Mouse (Mus musculus): ENCODE measurements around the gene A330070K13Rik. TPM values are rescaled to one million over a fixed set of nuclear protein-coding genes. Genes with fewer than 3 reads are reported as not detected.

A330070K13Rik gene
- total RNA-seq (2021): not detected
- long read RNA-seq, experiment 1: 0 reads
- long read RNA-seq, experiment 2, partial matches to known transcripts: 0 of 2 reads
- long read RNA-seq, experiment 2, other reads (novel, unspliced or antisense): 1 of 2 reads

DNA sequence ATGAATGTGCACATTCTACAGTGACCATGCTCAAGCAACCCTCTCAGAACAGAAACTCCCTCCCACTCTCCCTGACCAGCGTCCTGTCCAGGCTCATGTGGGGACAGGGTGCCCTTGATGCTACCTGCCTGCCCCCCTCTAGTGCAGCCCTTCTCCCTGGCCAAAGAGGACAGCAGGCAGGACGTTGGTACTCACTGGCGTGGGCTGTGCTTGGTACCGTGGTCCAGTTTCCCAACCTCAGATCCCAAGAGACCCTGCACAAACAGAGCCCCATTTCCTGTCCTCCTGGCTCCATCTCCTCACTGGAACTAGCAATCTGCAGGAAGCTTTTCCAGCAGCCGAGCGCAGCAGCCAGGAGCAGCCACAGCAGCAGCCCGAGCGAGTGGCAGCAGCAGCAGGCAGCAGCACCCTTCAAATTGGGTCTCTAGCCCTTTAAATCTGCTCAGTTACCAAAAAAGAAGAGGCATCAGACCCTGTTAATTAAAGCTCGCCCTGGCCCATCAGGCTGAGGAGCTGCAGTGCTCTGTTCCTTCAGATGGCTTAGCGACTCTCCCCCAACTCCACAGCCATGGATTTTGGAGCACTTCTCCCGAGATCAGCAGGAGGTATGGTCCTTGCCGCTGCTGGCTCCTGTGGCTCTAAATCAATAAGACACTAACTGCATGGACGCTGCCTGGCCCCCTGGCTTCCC lies at the start of gene A330070K13Rik:
Gene A330070K13Rik, minus strand, starts transcription at position 410 of the 691 bp plus-strand sequence.
- DNase-seq (ENCODE audit: low spot score in 2 of 2): no peak

DNA sequence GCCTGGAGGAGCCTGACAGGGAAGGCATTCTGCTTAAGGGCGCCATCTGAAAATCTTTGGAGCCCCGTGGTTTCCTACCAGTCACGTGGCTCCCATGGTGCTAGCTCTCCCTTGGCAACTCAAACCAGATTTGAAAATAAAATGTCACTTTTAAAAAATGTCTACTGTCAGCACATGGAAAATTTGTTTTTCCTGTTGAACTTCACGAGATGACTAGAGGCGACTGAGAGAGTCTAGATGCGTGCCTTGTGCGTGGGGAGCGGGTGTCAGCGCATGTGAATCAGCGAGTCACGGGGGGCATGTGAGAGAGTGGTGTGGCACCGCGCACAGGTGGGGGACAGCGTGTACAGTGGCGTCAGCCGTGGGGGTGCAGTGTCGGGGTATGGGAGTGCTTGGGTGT lies 27.1 kb upstream of the A330070K13Rik start:
- no peak for DNase-seq (ENCODE audit: low spot score in 2 of 2)

DNA sequence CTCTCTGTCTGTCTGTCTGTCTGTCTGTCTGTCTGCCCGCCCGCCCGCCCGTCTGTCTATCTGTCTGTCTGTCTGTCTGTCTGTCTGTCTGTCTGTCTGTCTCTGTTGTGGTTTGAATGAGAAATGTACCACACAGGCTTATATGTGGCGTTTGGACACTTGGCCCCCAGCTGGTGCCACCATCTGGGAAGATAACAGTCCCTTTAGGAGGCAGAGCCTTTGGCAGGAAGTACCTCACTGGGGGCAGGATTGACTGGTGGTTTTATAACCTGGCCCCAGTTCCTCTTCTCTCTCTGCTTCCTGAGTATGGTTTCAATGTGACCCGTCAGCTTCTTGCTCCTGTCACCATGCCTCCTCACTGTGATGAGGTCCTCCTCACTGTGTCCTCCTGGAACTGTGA lies 25.3 kb upstream of the A330070K13Rik start:
- no peak for DNase-seq (ENCODE audit: low spot score in 2 of 2)

DNA sequence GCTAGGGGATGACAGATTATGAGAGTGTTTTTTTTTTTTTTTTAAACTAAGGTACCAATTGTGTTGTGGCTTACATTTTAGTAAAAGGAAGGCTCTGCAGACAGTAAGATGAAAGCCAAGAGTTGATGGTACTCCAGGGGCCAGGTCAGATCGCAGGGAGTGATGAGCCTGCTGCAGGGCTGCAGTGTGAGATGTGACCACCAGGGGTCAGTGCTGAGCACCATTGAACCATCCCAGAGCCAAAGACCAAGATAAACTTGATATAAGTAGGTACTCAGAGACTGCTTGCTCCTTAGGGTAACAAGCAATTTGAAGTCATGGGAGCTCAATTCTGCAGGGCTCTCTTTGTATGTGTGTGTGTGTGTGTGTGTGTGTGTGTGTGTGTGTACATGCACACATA lies 20.8 kb upstream of the A330070K13Rik start:
- DNase-seq (ENCODE audit: low spot score in 2 of 2): peak; percentile 15 to 25

DNA sequence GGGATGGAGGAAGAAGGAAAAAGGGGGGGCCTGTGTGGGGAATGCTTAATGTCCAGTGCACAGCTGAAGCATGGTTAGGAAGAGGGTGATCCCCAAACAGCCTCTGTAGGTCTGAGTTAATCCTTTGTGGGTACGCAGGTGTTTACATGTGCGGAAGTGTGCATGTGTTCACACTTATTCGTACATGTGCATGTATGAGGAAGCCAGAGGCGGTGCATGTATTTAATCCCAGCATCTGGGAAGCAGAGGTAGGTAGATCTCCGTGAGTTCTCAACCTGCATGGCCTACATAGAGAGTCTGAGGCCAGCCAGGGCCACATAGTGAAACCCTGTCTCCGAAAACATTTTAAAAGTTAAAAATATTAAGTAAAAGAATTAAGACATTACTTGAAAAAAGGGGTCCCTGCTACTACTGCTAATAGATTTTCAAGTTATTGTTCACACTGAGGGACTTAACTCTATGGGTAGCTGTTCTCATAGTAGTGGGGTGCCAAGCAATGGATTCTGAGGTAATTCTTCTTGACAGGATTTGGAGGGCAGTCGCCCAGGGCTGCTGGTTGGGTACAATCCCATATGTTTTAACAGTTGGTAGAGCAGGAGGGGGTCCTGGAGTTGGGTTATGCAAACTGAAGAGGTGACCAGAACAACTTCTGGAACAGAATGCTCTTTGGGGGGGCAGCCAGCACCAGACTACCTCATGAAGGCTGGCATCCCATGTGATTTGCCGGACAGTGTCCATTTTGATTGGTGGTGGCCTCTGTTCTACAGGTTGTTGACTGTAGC lies 15.9 kb upstream of the A330070K13Rik start:
- DNase-seq (ENCODE audit: low spot score in 2 of 2): no peak

DNA sequence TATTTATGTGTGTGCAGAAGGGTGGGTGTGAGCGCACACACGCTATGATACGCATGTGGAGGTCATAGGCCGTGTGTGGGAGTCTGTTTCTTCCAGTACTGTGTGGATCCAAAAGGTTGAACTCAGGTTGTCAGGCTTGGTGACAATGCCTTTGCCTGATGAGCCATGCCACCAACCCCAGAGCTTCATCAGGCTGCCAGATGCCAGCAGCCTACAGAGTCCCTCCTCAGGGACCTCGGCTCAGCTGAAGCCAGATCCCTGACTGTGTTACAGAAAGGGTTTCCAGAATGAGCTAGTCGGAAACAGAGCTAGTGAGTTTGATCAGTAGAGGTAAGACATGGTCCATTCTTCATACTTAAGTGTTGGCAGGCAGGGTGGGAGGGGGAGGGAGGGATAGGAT lies 10.7 kb upstream of the A330070K13Rik start:
- DNase-seq (ENCODE audit: low spot score in 2 of 2): no peak

DNA sequence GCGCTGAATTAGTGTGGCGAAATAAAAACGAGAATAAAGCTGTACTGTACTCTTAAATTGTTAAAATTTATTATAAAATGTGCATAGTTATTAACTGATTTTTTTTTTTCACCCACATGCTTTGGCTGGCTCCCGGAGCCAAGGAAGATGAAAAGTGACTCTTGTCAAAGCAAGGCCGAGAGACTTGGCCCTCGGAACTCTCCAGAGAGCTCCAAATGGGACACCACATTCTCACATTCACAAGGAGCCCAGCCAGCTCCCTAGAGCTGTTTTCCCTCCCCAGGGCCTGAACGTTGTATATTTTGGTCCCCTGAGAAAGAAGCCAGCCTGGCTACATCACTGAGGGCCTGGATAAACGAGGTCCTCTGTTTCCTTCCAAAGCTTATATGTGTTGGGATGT lies 10.0 kb upstream of the A330070K13Rik start:
- DNase-seq (ENCODE audit: low spot score in 2 of 2): no peak

DNA sequence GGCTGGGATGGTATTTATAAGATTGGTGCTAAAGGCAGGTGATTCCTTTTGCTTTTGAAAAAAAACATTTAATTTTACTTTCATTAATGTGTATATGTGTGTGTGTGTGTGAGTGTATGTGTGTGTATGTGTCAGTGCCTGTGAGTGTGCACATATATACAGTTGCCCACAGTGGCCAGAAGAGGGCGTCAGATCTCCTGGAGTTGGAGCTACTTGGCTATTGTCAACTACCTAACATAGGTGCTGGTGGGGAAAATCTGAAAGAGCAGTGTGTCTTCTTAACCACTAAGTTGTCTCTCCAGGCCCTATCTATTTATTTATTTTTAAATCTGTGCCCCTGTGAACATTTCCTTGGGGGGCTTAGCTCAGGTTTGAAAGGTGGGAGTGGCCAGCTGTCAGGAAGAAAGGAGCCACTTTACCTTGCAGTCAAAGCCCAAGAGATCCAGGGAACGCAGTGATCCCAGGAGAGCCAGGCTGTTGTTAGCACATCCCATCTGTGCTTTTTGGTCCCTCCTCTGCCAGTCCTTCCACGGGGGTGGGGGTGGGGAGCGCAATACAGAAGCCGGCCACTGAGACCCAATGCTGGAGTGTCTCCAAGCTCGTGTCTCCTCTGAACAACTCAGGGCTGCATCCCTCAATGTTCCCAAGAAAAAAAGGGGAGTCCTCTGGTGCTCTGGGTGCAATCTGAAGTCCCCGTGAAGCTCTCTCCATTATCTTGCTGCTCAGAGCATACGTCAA lies 9.4 kb upstream of the A330070K13Rik start:
- no peak for DNase-seq (ENCODE audit: low spot score in 2 of 2)

DNA sequence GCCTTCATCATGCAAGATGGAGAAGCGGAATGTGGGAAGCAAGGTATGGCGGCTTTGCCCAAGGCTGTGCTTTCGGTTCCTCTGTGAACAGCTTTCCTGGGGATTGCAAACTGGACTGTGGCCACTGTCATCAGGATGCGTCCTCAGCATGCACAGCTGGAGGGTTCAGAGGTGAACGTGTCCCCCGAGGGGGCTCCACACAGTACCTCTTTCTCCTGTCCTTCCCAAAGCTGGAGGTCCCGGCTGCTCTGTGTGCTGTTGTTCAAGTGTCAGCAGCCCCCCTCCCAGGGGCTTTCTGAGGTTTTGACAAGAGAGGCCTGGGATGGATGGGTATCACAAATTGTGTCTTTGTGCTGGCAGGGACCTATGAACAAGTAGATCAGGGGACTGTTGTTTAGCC lies 2.0 kb upstream of the A330070K13Rik start:
- no peak for DNase-seq (ENCODE audit: low spot score in 2 of 2)

DNA sequence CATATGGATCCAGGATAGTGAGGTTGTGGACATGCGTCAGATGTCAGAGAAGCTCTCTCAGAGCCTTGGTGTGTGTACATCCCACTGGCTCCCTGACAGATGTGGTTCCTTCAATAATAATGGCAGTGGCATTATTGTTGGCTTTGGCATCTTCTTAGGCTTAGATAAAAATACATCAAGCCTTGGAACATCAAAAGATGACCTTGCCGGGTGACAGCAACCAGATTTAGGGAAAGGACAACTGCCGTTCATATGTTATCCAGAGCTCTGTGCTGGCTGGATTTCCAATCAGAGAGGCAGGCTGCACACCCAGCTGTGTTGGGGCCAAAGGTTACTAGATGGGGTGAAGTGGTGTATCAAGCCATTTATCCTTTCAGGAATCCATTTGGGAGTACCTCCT lies 9.0 kb downstream of the A330070K13Rik start:
- DNase-seq (ENCODE audit: low spot score in 2 of 2): no peak

DNA sequence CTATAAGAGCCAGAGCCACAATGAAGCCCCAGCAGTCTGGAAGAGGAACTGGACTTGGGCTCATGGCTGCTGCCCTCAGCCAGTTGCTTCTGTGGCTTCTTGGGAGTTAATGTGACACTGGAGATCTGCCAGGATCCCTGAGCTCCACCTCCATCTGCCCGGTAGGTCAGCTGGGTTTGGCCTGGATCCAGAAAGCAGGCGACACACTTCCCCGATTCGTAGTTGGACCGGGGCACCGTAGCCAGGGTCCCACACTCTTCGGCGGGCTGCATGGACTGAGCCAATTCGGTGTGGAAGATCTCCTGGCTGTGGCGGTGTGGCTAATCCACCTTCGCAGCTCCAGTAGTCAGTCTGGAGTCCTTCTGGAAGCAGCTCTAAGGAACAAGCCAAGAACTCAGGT lies 15.2 kb downstream of the A330070K13Rik start, which contains the start of gene Caln1:
Gene Caln1, plus strand, starts transcription at position 219 of the 400 bp plus-strand sequence.
- DNase-seq (ENCODE audit: low spot score in 2 of 2): peak; percentile 11 to 50

DNA sequence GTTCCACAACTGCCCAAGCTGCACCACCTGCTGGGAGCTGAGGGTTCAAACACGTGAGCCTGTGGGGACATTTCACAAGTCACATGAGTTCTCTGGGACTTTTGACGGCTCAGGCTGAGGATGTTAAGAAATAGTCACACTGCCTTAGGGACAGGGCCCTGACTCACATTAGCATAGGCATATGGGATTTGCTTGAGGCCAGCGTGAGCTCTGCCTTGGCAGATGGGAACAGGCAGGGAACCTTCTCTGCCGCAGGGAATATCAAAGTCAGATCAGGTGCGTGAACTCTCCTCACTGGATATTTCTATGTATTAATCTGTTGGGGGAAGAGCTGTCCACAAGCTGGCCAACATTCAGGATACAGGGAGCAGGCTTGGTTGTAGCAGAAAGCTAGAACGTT lies 16.2 kb downstream of the A330070K13Rik start:
- no peak for DNase-seq (ENCODE audit: low spot score in 2 of 2)

DNA sequence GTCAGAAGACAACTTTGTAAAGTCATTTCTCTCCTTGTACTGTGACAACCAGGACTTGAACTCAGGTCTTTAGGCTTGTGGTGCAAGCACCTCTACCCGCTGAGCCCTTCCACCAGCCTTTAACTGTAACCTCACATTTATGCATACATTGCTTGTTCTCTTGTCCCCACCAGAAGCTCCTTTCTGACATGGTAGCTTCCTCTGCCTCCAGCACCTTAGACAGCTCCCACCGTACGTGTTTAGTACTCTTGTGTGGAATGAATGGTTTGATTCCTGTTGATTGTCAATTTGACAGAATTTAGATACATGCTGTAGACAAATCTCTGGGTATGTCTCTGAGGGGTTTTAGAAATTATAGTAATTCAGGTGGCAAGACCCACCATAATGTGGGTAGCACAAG lies 20.7 kb downstream of the A330070K13Rik start:
- no peak for DNase-seq (ENCODE audit: low spot score in 2 of 2)

DNA sequence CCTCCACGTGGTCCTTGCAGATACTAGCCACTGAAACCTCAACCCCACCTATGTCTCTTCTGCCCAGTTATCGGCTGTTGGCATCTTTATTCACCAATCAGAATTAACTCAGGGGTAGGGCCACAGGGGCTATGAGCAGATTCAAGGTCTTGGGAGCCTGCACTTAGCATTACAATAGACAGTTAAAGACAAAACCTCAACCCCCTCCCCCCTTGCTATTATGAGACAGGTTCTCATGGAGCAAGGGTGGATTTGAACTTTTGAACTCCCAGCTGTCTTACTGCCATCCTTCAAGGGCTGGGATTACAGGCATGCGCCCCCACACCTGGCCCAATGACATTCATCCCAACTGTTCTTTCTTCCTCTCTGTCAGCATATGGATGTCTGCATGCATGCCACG lies 21.3 kb downstream of the A330070K13Rik start:
- no peak for DNase-seq (ENCODE audit: low spot score in 2 of 2)

DNA sequence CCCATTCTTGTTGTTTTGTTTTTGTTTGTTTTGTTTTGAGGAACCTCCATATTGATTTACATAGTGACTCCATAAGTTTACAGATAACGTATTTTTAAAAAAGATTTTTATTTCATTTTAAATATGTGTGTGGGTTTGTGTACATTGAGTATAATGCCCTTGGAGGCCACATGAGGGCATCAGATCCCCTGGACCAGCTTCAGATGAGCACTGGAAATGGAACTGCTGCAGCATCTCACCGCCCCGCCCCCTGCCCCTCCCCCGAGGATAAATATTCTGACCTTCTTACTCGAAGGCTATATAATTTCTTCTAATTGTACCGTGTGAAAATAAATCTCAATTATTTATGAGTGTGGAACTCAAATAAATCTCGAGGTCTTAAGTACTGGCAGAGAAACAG lies 29.2 kb downstream of the A330070K13Rik start:
- DNase-seq (ENCODE audit: low spot score in 2 of 2): no peak

DNA sequence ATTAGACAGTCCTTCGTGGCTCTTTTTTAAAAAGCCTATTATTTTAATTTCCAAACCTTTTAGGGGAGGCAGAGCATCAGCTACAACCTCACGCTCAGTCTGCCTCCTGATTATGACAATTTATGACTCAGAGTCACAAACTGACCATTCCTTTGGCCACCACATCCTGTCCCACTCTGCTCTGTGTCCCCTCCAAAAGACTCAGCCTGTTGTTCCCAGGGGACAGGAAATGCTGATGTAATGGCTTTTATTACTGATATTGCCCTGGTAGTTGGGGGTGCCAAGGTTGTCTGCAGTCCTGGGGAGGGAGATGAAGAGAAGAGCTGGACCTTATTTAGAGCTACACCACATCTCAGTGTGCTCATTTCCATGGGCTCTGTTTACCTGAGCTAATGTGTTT lies 38.6 kb downstream of the A330070K13Rik start:
- DNase-seq (ENCODE audit: low spot score in 2 of 2): no peak

DNA sequence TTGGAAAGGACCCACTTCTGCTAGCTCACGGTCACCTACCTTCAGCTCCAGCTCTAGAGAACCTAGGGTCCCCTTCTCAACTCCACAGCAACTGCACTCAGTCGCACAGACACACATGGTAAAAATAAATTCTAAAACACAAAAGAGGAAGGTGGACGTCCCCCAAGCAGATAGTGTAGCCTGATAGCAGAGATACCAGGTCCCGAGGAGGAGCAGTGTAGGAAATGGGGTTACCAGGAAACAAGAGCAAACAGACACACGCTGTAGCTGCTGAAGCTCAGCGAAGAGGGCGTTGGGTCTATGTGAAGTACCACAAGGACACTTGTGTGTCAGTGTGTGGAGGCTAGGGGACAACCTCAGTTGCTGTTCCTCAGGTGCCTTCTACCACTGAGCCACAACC lies 39.4 kb downstream of the A330070K13Rik start:
- DNase-seq (ENCODE audit: low spot score in 2 of 2): no peak

DNA sequence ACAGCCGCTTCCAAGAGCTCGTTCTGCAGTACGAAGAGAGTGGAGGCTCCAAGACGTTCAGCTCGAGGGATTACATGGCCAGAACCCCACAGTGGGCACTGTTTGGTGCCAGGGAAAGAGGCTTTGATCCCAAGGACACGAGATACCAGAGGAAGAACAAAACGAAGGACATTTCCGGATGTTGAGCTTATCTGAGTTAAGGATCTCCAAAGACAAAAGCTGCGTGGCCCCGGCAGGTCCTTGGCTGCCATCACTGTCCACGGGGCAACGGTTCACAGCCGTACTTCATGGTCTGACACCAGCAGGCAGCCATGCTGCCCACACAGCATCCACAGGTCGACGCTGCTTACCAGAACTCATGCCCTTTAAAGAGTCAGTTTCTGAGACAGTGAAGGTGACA lies 43.8 kb downstream of the A330070K13Rik start:
- DNase-seq (ENCODE audit: low spot score in 2 of 2): peak in 1 of 2 experiments; percentile 6

DNA sequence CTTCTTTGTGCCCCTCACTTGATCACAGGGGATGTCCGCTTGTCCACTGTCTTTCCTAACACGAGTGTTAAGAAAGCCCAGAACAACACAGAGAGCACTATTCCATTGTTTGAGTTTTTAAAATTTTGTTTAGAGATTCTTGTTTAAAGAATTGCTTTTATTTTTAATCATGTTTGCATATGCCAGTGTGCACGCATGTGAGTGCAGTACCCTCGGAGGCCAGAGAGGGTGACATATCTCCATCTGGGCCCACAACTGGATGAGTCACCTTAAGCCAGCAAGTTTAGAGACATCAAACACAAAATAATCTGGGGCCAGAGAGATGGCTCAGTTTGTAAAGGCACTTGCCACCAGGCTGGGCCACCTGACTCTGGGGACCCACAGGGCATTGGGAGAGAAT lies 49.0 kb downstream of the A330070K13Rik start:
- DNase-seq (ENCODE audit: low spot score in 2 of 2): no peak

DNA sequence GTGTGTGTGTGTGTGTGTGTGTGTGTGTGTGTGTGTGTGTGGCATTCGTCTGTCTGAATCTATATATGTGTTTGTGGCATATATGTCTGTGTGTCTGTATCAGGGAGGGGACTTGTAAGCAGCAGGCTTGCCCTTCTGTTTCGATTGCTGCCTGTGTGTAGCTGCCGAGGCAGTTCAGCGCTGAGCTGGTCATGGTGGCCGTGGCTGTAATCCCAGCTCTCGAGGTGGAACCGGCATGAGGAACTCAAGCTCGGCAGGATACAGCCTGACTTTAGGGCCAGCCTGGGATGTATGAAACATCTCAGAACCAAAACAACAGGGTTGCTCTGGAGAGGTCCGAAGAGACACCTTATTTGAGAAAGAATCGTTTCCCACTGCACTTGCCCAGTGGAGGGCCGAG lies 50.5 kb downstream of the A330070K13Rik start:
- no peak for DNase-seq (ENCODE audit: low spot score in 2 of 2)

DNA sequence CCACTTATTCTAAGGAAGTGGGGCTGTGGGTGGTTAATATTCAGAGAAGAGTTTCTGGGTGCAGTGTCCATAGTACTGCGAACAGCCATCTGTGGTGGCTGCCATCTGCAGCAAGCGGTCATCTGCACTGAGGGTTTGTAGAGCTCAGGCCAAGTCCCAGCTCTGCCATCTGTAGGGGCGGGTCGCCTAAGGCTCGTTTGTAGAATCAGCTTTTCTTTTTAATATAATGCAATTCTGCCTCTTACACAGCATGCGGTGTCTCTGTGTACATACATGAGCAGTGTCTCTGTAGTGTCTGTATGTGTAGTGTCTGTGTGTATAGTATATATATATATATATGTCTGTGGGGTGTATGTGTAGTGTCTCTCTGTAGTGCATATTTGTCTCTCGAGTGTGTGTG lies 50.9 kb downstream of the A330070K13Rik start:
- DNase-seq (ENCODE audit: low spot score in 2 of 2): no peak

DNA sequence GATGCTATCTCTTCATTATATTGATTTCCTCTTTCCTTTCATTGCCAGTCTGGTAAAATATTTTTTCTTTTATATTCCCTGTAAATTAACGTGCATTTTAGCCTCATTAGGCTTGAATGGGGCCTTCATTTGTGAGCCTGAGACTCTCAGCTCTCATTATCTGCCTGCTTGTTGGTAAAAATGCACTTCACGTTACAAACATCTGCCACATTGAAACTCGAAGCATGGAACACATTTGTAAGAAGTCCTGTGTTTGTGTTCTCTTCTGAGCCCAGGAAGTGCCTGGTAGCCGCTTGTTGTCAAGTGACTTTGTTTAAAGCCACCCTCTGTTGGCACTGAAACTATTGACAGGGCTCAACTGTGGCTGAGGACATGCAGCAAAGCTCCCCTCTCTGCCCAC lies 53.2 kb downstream of the A330070K13Rik start:
- no peak for DNase-seq (ENCODE audit: low spot score in 2 of 2)

Data from adrenal gland, postnatal 4 days (tissue).